Mouse (Mus musculus) MEL (cell line): ENCODE results near the gene Ammecr1.

Source experiments
- CTCF ChIP-seq, 3 experiments: IDR thresholded peaks in 2 of 3; conservative IDR thresholded peaks in 1 of 3; 2 replicates each; pipeline ENCODE4 v1.5.1; 2011 to 2012; ENCODE audit warnings: low read length in 3 of 3, low read depth in 2 of 3, mild to moderate bottlenecking in 2 of 3, improper control_type of control experiment in 1 of 3, inconsistent platforms in 1 of 3, mixed read lengths in 1 of 3, moderate library complexity in 1 of 3; ENCODE audit not compliant: control insufficient read depth in 1 of 3, insufficient read depth in 1 of 3, poor library complexity in 1 of 3, severe bottlenecking in 1 of 3
- POLR2A ChIP-seq, 2 experiments: IDR thresholded peaks; 2 replicates each; pipeline ENCODE4 v1.6.1; 2011 to 2012; ENCODE audit warnings: low read length in 2 of 2, mild to moderate bottlenecking in 2 of 2, control low read depth in 1 of 2, improper control_type of control experiment in 1 of 2, low read depth in 1 of 2, moderate library complexity in 1 of 2; ENCODE audit not compliant: control insufficient read depth in 1 of 2, insufficient read depth in 1 of 2, poor library complexity in 1 of 2
- POLR2AphosphoS2 ChIP-seq: IDR thresholded peaks from 2 replicates; pipeline ENCODE4 v1.6.1; 2011; ENCODE audit warnings: low read length, improper control_type of control experiment

DNA sequence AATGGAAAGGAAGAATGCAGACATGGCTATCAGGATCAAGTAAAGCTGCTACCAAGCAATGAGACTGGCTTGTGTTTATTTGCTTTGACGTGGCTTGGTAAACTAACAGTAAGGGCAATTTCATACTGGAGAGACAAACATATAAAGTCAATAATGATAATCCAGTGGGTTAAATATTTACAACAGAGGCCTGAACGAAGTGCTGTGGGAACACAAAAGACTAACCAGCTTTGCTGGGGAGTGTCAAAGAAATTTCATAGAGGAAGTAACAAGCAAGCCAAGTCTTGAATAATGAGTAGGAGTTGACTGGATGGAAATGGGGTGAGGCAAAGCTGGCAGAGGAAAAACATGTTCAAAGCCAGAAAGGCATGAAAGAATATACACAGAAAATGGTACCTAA lies 63.9 kb downstream of the Ammecr1 start:
- no peak for TF ChIP-seq CTCF (IDR thresholded peaks at IDR 0.05 in 2 of 3, conservative IDR thresholded peaks at IDR 0.05 in 1 of 3; ENCODE audit: control insufficient read depth in 1 of 3, insufficient read depth in 1 of 3, low read depth in 2 of 3, low read length in 3 of 3, poor library complexity in 1 of 3, severe bottlenecking in 1 of 3)
- no peak for TF ChIP-seq POLR2AphosphoS2
- no peak for TF ChIP-seq POLR2A (IDR thresholded peaks at IDR 0.05; ENCODE audit: control insufficient read depth in 1 of 2, insufficient read depth in 1 of 2, low read depth in 1 of 2, low read length in 2 of 2, poor library complexity in 1 of 2)
